Mouse (Mus musculus): Measurements from ENCODE around the gene Mlec. TPM values are rescaled to one million over a fixed set of nuclear protein-coding genes. Genes with fewer than 3 reads are reported as not detected.

Gene Mlec
- total RNA-seq, 2 experiments from 2014 or later: 198 to 217 TPM

Other genes starting within 250 kb of the Mlec start
- gene Oasl1, start 234.9 kb downstream of the Mlec start, total RNA-seq (2021): under 1 TPM; 0.52 to 0.71 TPM
- 10 to 100 TPM; 34.5 to 34.6 TPM for gene 2210016L21Rik, start 216.0 kb downstream of the Mlec start, total RNA-seq (2021)
- not detected for gene Hnf1a, start 187.1 kb downstream of the Mlec start, total RNA-seq (2021)
- gene Sppl3, start 147.0 kb downstream of the Mlec start, total RNA-seq (2021): 10 to 100 TPM; 61.2 to 64.0 TPM
- gene Gm10401, start 59.9 kb downstream of the Mlec start, total RNA-seq (2021): not detected
- 10 to 100 TPM; 74.6 to 78.1 TPM for gene Acads, start 38.8 kb downstream of the Mlec start, total RNA-seq (2021)
- gene Unc119b, start 23.2 kb downstream of the Mlec start, total RNA-seq (2021): 10 to 100 TPM; 19.9 to 20.3 TPM
- 1 to 10 TPM; 4.2 to 5.1 TPM for gene Cabp1, start 36.2 kb upstream of the Mlec start, total RNA-seq (2021)
- 10 to 100 TPM; 20.2 to 25.0 TPM for gene Pop5, start 77.7 kb upstream of the Mlec start, total RNA-seq (2021)
- gene Rnf10, start 114.7 kb upstream of the Mlec start, total RNA-seq (2021): 100 to 1,000 TPM; 196 TPM
- gene Coq5, start 121.5 kb upstream of the Mlec start, total RNA-seq (2021): 10 to 100 TPM; 57.8 to 64.2 TPM
- 100 to 1,000 TPM; 314 to 330 TPM for gene Dynll1, start 142.8 kb upstream of the Mlec start, total RNA-seq (2021)
- 10 to 100 TPM; 38.2 to 42.8 TPM for gene Srsf9, start 169.0 kb upstream of the Mlec start, total RNA-seq (2021)
- gene Gatc, start 183.0 kb upstream of the Mlec start, total RNA-seq (2021): 10 to 100 TPM; 19.5 to 21.6 TPM
- gene Triap1, start 183.0 kb upstream of the Mlec start, total RNA-seq (2021): 10 to 100 TPM; 19.7 to 22.8 TPM
- gene Cox6a1, start 190.8 kb upstream of the Mlec start, total RNA-seq (2021): 100 to 1,000 TPM; 236 to 243 TPM

All from gastrocnemius, postnatal 4 days (tissue).